Mouse (Mus musculus) limb, embryonic 10.5 days (tissue): ENCODE results near the gene Iqgap1. TPM values are rescaled to one million over a fixed set of nuclear protein-coding genes. Genes with fewer than 3 reads are reported as not detected.
A peak's percentile ranks its signal among the peaks of the same experiment; 100 is the strongest.

Experiments
- DNase-seq: peaks from one replicate; pipeline ENCODE4 v3.0.0-alpha.2; 2017; ENCODE audit warnings: low spot score
- H3K27ac ChIP-seq: fragments of 300-500 bp; sonication (generic); 2 replicates; pipeline ENCODE4 v1.5.1; 2016; ENCODE audit warnings: mild to moderate bottlenecking
- H3K27me3 ChIP-seq: fragments of 300-500 bp; sonication (generic); 2 replicates; pipeline ENCODE4 v1.6.1; 2016; ENCODE audit warnings: low read depth, mild to moderate bottlenecking; ENCODE audit not compliant: poor library complexity, severe bottlenecking
- H3K36me3 ChIP-seq: fragments of 300-500 bp; sonication (generic); 2 replicates; pipeline ENCODE4 v1.6.1; 2016; ENCODE audit warnings: mild to moderate bottlenecking, moderate library complexity
- H3K4me1 ChIP-seq: fragments of 300-500 bp; sonication (generic); 2 replicates; pipeline ENCODE4 v1.6.1; 2016
- H3K4me3 ChIP-seq: fragments of 300-500 bp; sonication (generic); 2 replicates; pipeline ENCODE4 v1.5.1; 2016; ENCODE audit warnings: mild to moderate bottlenecking, moderate library complexity
- H3K9me3 ChIP-seq: fragments of 300-500 bp; sonication (generic); replicated peaks from 2 replicates; pipeline ENCODE4 v1.6.1; 2016; ENCODE audit warnings: mild to moderate bottlenecking
- WGBS: fragments of 180-500 bp; shearing (Covaris S2); methylation state at CpG from one replicate; pipeline ENCODE4 v1.1.7; 2016; 5-methylcytosine and 5-hydroxymethylcytosine counted together
- polyA plus RNA-seq: library from polyadenylated mRNA; unstranded; fragments of >200 nt; fragmentation: Nextera tagmentation; extraction: Ambion mirVana; gene quantifications from 2 replicates; pipeline ENCODE4 v1.2.1, GENCODE M21; 2016

The Iqgap1 gene
- polyA plus RNA-seq, 1 experiment from 2014 or later: 25.4 TPM

- Histone ChIP-seq H3K36me3 (peaks cover 17% of the 10 kb centered on the region), H3K4me1 (peaks cover 18% of the 10 kb centered on the region), H3K27ac (peak overlapping the region; percentile 50), H3K4me3 (no peak overlapping the region), H3K27me3 (no peaks in the 10 kb centered on the region), H3K9me3 (no peaks in the 10 kb centered on the region)
- no peak for DNase-seq
- 42% methylated on average over 9 of the region's 9 CpGs for WGBS
Measured at GRCm38 (mm10) chr7:80745250-80745649, 80.5 kb downstream of the Iqgap1 start.

- 86% methylated on average over 9 of the region's 9 CpGs for WGBS
- no peak for DNase-seq
- Histone ChIP-seq H3K27ac (no peak overlapping the region), H3K9me3 (no peaks in the 10 kb centered on the region), H3K4me3 (no peak overlapping the region), H3K27me3 (no peaks in the 10 kb centered on the region), H3K4me1 (peaks cover 18% of the 10 kb centered on the region), H3K36me3 (peaks cover 17% of the 10 kb centered on the region)
Measured at GRCm38 (mm10) chr7:80743920-80744630, 81.7 kb downstream of the Iqgap1 start.

DNA sequence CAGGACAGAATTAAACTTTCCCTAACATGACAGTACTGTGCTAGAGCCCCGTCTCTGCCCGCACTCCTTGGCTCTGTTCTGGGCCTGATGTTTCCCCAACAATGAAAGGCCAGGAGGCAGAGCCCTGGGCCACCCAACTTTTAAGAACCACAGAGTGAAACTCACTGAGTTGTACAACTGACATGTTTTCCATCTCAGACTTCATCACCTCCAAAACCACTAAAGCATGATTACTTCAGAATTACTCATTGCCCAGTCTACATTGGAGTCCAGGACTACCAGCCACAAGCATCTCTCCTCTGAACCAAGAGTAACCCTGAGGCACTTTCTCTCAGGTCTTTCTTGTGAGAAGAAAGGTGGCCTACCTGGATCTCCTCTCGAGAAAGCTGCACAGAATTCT is 83.1 kb downstream of the Iqgap1 start:
- no peak overlapping the region for H3K27ac ChIP-seq
- H3K4me1 ChIP-seq: peaks cover 18% of the 10 kb centered on the region
- H3K9me3 ChIP-seq: no peaks in the 10 kb centered on the region
- no peaks in the 10 kb centered on the region for H3K27me3 ChIP-seq
- WGBS: 81% methylated on average over 3 of the region's 3 CpGs
- H3K4me3 ChIP-seq: no peak overlapping the region
- H3K36me3 ChIP-seq: peaks cover 13% of the 10 kb centered on the region
- no peak for DNase-seq

DNA sequence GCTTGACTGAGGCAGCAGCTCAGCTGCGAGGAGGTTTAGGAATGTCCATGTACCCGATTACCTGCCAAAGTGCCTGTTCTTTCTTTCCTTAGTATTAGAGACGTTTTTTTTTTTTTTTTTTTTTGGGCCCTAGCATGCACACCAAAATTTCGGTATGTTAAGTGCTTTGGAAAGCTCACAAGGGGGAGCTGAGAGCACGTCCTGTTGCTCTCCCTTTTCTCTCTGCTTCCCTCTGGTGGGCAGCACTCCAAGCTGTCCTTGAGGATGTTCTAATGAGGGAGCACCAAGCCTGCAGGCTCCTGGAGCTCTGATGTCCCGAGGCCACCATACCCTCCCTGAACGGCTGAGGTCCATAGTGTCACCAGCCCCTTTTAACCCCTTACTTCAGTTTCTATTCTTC is 84.8 kb downstream of the Iqgap1 start:
- Histone ChIP-seq H3K4me3 (no peak overlapping the region), H3K27me3 (no peaks in the 10 kb centered on the region), H3K9me3 (no peaks in the 10 kb centered on the region), H3K36me3 (peaks cover 16% of the 10 kb centered on the region), H3K27ac (no peak overlapping the region), H3K4me1 (peaks cover 13% of the 10 kb centered on the region)
- DNase-seq: peak; percentile 49
- 34% methylated on average over 7 of the region's 7 CpGs for WGBS

DNA sequence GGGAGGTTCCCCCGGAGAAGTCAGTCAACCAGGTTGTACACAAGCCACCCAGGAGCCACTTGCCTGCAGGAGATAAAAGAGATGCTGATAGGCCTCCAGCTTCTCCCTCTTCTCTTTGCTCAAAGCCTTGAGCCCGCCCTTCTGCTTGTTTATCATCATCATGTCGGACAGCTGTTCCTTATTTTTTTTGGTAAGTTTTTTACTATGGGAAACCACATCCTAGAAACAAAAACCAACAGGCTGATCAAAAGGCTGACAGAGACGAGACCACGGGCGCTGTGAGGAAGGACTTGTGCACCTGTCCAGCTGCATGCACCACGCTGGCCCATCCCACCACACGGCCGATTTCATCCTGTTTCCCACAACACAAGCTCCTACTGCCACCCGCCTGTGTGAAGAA is 89.6 kb downstream of the Iqgap1 start:
- peaks cover 6% of the 10 kb centered on the region; the same call in 1 of the 2 replicates for H3K4me1 ChIP-seq
- H3K36me3 ChIP-seq: peaks cover 36% of the 10 kb centered on the region
- H3K4me3 ChIP-seq: no peak overlapping the region
- 90% methylated on average over 10 of the region's 10 CpGs for WGBS
- no peak overlapping the region for H3K27ac ChIP-seq
- no peaks in the 10 kb centered on the region for H3K27me3 ChIP-seq
- no peaks in the 10 kb centered on the region for H3K9me3 ChIP-seq
- no peak for DNase-seq

GRCm38 (mm10) chr7:80732986-80733385 is 92.8 kb downstream of the Iqgap1 start:
- H3K36me3 ChIP-seq: peaks cover 31% of the 10 kb centered on the region
- no peak overlapping the region for H3K4me3 ChIP-seq
- H3K27me3 ChIP-seq: no peaks in the 10 kb centered on the region
- peaks cover 8% of the 10 kb centered on the region; the same call in 1 of the 2 replicates for H3K4me1 ChIP-seq
- H3K27ac ChIP-seq: 0 out of 2 replicates have a peak overlapping the region, but pooled peaks have one; percentile 42
- H3K9me3 ChIP-seq: no peaks in the 10 kb centered on the region
- 83% methylated on average over 11 of the region's 11 CpGs for WGBS
- no peak for DNase-seq

- Histone ChIP-seq H3K27ac (no peak overlapping the region), H3K4me3 (no peak overlapping the region), H3K4me1 (peaks cover 8% of the 10 kb centered on the region; the same call in 1 of the 2 replicates), H3K36me3 (peaks cover 26% of the 10 kb centered on the region), H3K27me3 (no peaks in the 10 kb centered on the region), H3K9me3 (no peaks in the 10 kb centered on the region)
- WGBS: 37% methylated on average over 8 of the region's 8 CpGs
- DNase-seq: peak; percentile 85
Measured at GRCm38 (mm10) chr7:80729662-80730061, 96.1 kb downstream of the Iqgap1 start.

DNA sequence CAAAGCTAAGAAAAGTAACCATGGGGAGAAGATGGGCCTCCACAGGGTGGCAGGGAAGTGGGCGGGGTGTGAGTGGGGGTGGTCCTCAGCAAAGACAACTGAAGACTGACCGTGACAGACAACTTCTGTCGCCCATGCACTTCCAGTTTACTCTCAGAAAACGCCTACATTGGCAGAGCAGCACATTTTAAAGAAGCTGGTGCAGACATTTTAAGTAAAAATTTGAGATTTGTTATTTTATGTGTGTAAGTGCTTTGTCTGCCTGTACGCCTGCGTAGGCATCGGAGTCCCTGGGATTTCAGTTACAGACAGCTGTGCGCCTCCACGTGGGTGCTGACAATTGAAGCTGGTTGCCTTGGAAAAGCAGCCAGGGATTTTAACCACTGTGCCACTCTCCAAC is 104.7 kb downstream of the Iqgap1 start:
- H3K27me3 ChIP-seq: no peaks in the 10 kb centered on the region
- peaks cover 23% of the 10 kb centered on the region for H3K36me3 ChIP-seq
- H3K4me3 ChIP-seq: no peak overlapping the region
- no peaks in the 10 kb centered on the region for H3K9me3 ChIP-seq
- no peak for DNase-seq
- no peak overlapping the region for H3K27ac ChIP-seq
- H3K4me1 ChIP-seq: peaks cover 21% of the 10 kb centered on the region
- WGBS: 55% methylated on average over 9 of the region's 9 CpGs

- Histone ChIP-seq H3K36me3 (peaks cover 22% of the 10 kb centered on the region; the same call in 1 of the 2 replicates), H3K27me3 (no peaks in the 10 kb centered on the region), H3K27ac (no peak overlapping the region), H3K4me1 (peaks cover 21% of the 10 kb centered on the region), H3K9me3 (no peaks in the 10 kb centered on the region), H3K4me3 (no peak overlapping the region)
- DNase-seq: no peak
- WGBS: 96% methylated on average over 7 of the region's 7 CpGs
Measured at GRCm38 (mm10) chr7:80719582-80719981, 106.2 kb downstream of the Iqgap1 start.

GRCm38 (mm10) chr7:80719038-80719437 is 106.7 kb downstream of the Iqgap1 start:
- no peak for DNase-seq
- no peaks in the 10 kb centered on the region for H3K9me3 ChIP-seq
- H3K4me3 ChIP-seq: no peak overlapping the region
- H3K4me1 ChIP-seq: peaks cover 21% of the 10 kb centered on the region
- H3K36me3 ChIP-seq: peaks cover 22% of the 10 kb centered on the region; the same call in 1 of the 2 replicates
- WGBS: 91% methylated on average over 2 of the region's 2 CpGs
- no peak overlapping the region for H3K27ac ChIP-seq
- H3K27me3 ChIP-seq: no peaks in the 10 kb centered on the region

- Histone ChIP-seq H3K27me3 (no peaks in the 10 kb centered on the region), H3K4me3 (no peak overlapping the region), H3K4me1 (peaks cover 16% of the 10 kb centered on the region), H3K36me3 (peaks cover 20% of the 10 kb centered on the region; the same call in 1 of the 2 replicates), H3K9me3 (no peaks in the 10 kb centered on the region), H3K27ac (no peak overlapping the region)
- WGBS: 92% methylated on average over 8 of the region's 8 CpGs
- no peak for DNase-seq
Measured at GRCm38 (mm10) chr7:80718471-80718870, 107.3 kb downstream of the Iqgap1 start.

GRCm38 (mm10) chr7:80716758-80717157 is 109.0 kb downstream of the Iqgap1 start:
- no peaks in the 10 kb centered on the region for H3K27me3 ChIP-seq
- H3K36me3 ChIP-seq: peaks cover 15% of the 10 kb centered on the region; the same call in 1 of the 2 replicates
- H3K27ac ChIP-seq: no peak overlapping the region
- DNase-seq: no peak
- 0 out of 2 replicates have a peak, but pooled peaks cover 2% of the 10 kb centered on the region for H3K4me1 ChIP-seq
- H3K4me3 ChIP-seq: no peak overlapping the region
- WGBS: 72% methylated on average over 9 of the region's 9 CpGs
- no peaks in the 10 kb centered on the region for H3K9me3 ChIP-seq

- no peak overlapping the region for H3K27ac ChIP-seq
- WGBS: 90% methylated on average over 7 of the region's 7 CpGs
- no peak overlapping the region for H3K4me3 ChIP-seq
- DNase-seq: no peak
- no peaks in the 10 kb centered on the region for H3K27me3 ChIP-seq
- H3K36me3 ChIP-seq: peaks cover 12% of the 10 kb centered on the region; the same call in 1 of the 2 replicates
- H3K4me1 ChIP-seq: 0 out of 2 replicates have a peak, but pooled peaks cover 2% of the 10 kb centered on the region
- no peaks in the 10 kb centered on the region for H3K9me3 ChIP-seq
Measured at GRCm38 (mm10) chr7:80715306-80715705, 110.5 kb downstream of the Iqgap1 start.
